Mouse (Mus musculus) limb, embryonic 14.5 days (tissue): ENCODE measurements around the gene Fam160b1. TPM values are rescaled to one million over a fixed set of nuclear protein-coding genes. Genes with fewer than 3 reads are reported as not detected.

Experiments used
- ATAC-seq: fragments of 200-750 bp; cut with Nextera tagmentation; 2 replicates; pipeline ENCODE4 v1.8.0; 2017; ENCODE audit warnings: low read depth, moderate number of reproducible peaks, moderate TSS enrichment; ENCODE audit not compliant: low FRiP score
- DNase-seq: peaks from one replicate; pipeline ENCODE4 v3.0.0-alpha.2; 2015; ENCODE audit warnings: low spot score
- H3K27ac ChIP-seq: fragments of 300-500 bp; sonication (generic); replicated peaks from 2 replicates; pipeline ENCODE4 v1.5.1; 2014; ENCODE audit warnings: low read depth, mild to moderate bottlenecking, low read length, moderate library complexity, mixed read lengths
- H3K27me3 ChIP-seq: fragments of 300-500 bp; sonication (generic); 2 replicates; pipeline ENCODE4 v1.6.1; 2014; ENCODE audit warnings: low read length, mixed read lengths; ENCODE audit not compliant: control insufficient read depth, insufficient read depth
- H3K36me3 ChIP-seq: fragments of 300-500 bp; sonication (generic); 2 replicates; pipeline ENCODE4 v1.6.1; 2014; ENCODE audit warnings: mild to moderate bottlenecking, low read length, moderate library complexity, mixed read lengths; ENCODE audit not compliant: control insufficient read depth, insufficient read depth
- H3K4me1 ChIP-seq: fragments of 300-500 bp; sonication (generic); 2 replicates; pipeline ENCODE4 v1.6.1; 2014; ENCODE audit warnings: antibody characterized with exemption, low read length, mixed read lengths; ENCODE audit not compliant: control insufficient read depth, insufficient read depth
- H3K4me2 ChIP-seq: fragments of 300-500 bp; sonication (generic); replicated peaks from 2 replicates; pipeline ENCODE4 v1.6.1; 2014; ENCODE audit warnings: low read depth, mild to moderate bottlenecking, low read length, moderate library complexity; ENCODE audit not compliant: severe bottlenecking
- H3K4me3 ChIP-seq: fragments of 300-500 bp; sonication (generic); replicated peaks from 2 replicates; pipeline ENCODE4 v1.5.1; 2014; ENCODE audit warnings: low read length
- H3K9ac ChIP-seq: fragments of 300-500 bp; sonication (generic); 2 replicates; pipeline ENCODE4 v1.6.1; 2014; ENCODE audit warnings: mild to moderate bottlenecking, low read depth, low read length, moderate library complexity; ENCODE audit not compliant: severe bottlenecking
- H3K9me3 ChIP-seq: fragments of 300-500 bp; sonication (generic); 2 replicates; pipeline ENCODE4 v1.6.1; 2016; ENCODE audit warnings: low read length; ENCODE audit not compliant: control insufficient read depth
- POLR2A ChIP-seq: fragments of 200-500 bp; IDR thresholded peaks from 2 replicates; pipeline ENCODE4 v1.8.0; 2012; ENCODE audit warnings: inconsistent platforms, mild to moderate bottlenecking, moderate library complexity, borderline replicate concordance; ENCODE audit not compliant: insufficient read depth, insufficient read length; ENCODE audit errors: extremely low read depth
- WGBS: fragments of 180-500 bp; shearing (Covaris S2); extraction: QIAGEN DNeasy Blood & Tissue Kit; methylation state at CpG from one replicate; pipeline ENCODE4 v1.1.7; 2014; 5-methylcytosine and 5-hydroxymethylcytosine counted together
- polyA plus RNA-seq, 2 experiments: library from polyadenylated mRNA; depleted of rRNA in 1 of 2; stranded (reverse) in 1 of 2; unstranded in 1 of 2; fragments of >200 nt; fragmentation: Nextera tagmentation in 1 of 2; extraction: Ambion mirVana in 1 of 2; gene quantifications; 2 replicates each; pipeline versions ENCODE4 v1.2.1 to v1.2.3; 2012 to 2014

Gene Fam160b1
- polyA plus RNA-seq, 2 experiments = 19.3 to 23.0 TPM

DNA sequence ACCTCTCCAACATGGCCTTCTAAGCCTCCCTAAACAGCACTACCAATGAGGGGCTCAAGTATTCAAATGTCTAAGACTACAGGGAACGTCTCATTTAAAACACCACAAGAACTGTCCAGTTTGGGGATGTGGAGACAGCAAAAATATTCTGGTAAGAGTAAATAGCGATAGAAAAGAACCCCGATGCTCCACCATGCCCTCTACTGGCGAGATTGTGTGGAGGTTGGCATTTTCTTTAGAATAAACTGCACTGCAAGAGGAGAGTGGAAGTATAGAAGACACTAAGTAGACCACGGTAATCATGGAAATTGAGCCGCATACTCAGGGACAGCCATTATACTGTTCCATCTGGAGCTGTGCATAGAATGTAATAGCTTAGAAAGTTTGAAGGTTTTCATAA, 53.4 kb downstream of the Fam160b1 start:
- no peak for TF ChIP-seq POLR2A
- Histone ChIP-seq H3K4me1 (peaks cover 10% of the 10 kb centered on the region), H3K27me3 (no peaks in the 10 kb centered on the region), H3K9ac (no peak overlapping the region), H3K27ac (no peak overlapping the region), H3K4me2 (no peak overlapping the region), H3K9me3 (no peaks in the 10 kb centered on the region), H3K4me3 (no peak overlapping the region), H3K36me3 (no peaks in the 10 kb centered on the region)
- no peak for ATAC-seq
- 84% methylated on average over 6 of the region's 6 CpGs for WGBS
- DNase-seq = no peak

- WGBS = 75% methylated on average over 8 of the region's 8 CpGs
Observed at GRCm38 (mm10) chr19:57415031-57415807, 54.7 kb downstream of the Fam160b1 start.

GRCm38 (mm10) chr19:57417800-57418580, 57.5 kb downstream of the Fam160b1 start:
- Histone ChIP-seq H3K4me3 (no peak overlapping the region), H3K9ac (no peak overlapping the region), H3K4me1 (no peaks in the 10 kb centered on the region), H3K27me3 (no peaks in the 10 kb centered on the region), H3K4me2 (0 out of 2 replicates have a peak overlapping the region, but pooled peaks have one; percentile 19), H3K36me3 (no peaks in the 10 kb centered on the region), H3K27ac (no peak overlapping the region), H3K9me3 (no peaks in the 10 kb centered on the region)
- no peak for DNase-seq
- 18% methylated on average over 17 of the region's 17 CpGs for WGBS
- no peak for ATAC-seq
- no peak for TF ChIP-seq POLR2A

More at GRCm38 (mm10) chr19:57415031-57415807, 54.7 kb downstream of the Fam160b1 start:
- no peaks in the 10 kb centered on the region for H3K36me3 ChIP-seq
- TF ChIP-seq POLR2A = no peak
- ATAC-seq (no peak), DNase-seq (no peak)
- peaks cover 10% of the 10 kb centered on the region for H3K4me1 ChIP-seq
- H3K9me3 ChIP-seq = no peaks in the 10 kb centered on the region
- no peak overlapping the region for H3K9ac ChIP-seq
- H3K4me3 ChIP-seq = no peak overlapping the region
- H3K4me2 ChIP-seq = no peak overlapping the region
- H3K27me3 ChIP-seq = no peaks in the 10 kb centered on the region
- H3K27ac ChIP-seq = no peak overlapping the region

- no peak overlapping the region for H3K4me2 ChIP-seq
- no peak overlapping the region for H3K27ac ChIP-seq
- 20% methylated on average over 3 of the region's 3 CpGs for WGBS
- no peaks in the 10 kb centered on the region for H3K4me1 ChIP-seq
- H3K36me3 ChIP-seq = no peaks in the 10 kb centered on the region
- TF ChIP-seq POLR2A = no peak
- DNase-seq = no peak
- no peaks in the 10 kb centered on the region for H3K9me3 ChIP-seq
- no peaks in the 10 kb centered on the region for H3K27me3 ChIP-seq
- no peak for ATAC-seq
- H3K4me3 ChIP-seq = no peak overlapping the region
- no peak overlapping the region for H3K9ac ChIP-seq
Observed at GRCm38 (mm10) chr19:57423402-57423801, 62.9 kb downstream of the Fam160b1 start.

DNA sequence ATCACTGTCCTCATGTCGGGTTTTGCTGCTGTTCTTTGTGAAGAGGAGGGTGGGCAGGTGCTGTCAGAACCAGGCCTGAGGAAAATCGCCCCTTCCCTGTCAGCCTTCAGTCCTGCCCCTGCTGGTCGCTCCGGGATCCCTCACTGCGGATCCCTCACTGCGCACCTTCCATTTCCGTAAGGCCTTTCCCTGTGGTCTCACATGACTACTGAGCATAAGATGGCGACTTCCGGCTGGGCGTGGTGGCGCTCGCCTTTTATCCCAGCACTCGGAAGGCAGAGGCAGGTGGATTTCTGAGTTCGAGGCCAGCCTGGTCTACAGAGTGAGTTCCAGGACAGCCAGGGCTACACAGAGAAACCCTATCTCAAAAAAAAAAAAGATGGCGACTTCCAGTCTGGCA, 64.8 kb downstream of the Fam160b1 start:
- H3K27me3 ChIP-seq = no peaks in the 10 kb centered on the region
- DNase-seq (no peak), ATAC-seq (no peak)
- TF ChIP-seq POLR2A = no peak
- H3K36me3 ChIP-seq = no peaks in the 10 kb centered on the region
- no peak overlapping the region for H3K4me3 ChIP-seq
- no peak overlapping the region for H3K27ac ChIP-seq
- H3K4me1 ChIP-seq = no peaks in the 10 kb centered on the region
- WGBS = 95% methylated on average over 15 of the region's 15 CpGs
- H3K9me3 ChIP-seq = no peaks in the 10 kb centered on the region
- no peak overlapping the region for H3K4me2 ChIP-seq
- H3K9ac ChIP-seq = no peak overlapping the region
